Mouse (Mus musculus): Measurements from ENCODE around the gene Epsti1.

- TF ChIP-seq GATA1 (IDR thresholded peaks at IDR 0.05; ENCODE audit: low read length) (no peak), TAL1 (IDR thresholded peaks at IDR 0.05; ENCODE audit: low read length) (no peak)
These were observed 21.4 kb downstream of the Epsti1 start for GRCm38 (mm10) chr14:77925414-77925813.

Data from erythroblast, embryonic 14.5 days (primary cell).